Mouse (Mus musculus): ENCODE measurements around the gene Pls1. TPM values are rescaled to one million over a fixed set of nuclear protein-coding genes. Genes with fewer than 3 reads are reported as not detected.

Pls1 gene
- polyA plus RNA-seq, 1 experiment from 2014 or later, result 20.6 TPM

DNA sequence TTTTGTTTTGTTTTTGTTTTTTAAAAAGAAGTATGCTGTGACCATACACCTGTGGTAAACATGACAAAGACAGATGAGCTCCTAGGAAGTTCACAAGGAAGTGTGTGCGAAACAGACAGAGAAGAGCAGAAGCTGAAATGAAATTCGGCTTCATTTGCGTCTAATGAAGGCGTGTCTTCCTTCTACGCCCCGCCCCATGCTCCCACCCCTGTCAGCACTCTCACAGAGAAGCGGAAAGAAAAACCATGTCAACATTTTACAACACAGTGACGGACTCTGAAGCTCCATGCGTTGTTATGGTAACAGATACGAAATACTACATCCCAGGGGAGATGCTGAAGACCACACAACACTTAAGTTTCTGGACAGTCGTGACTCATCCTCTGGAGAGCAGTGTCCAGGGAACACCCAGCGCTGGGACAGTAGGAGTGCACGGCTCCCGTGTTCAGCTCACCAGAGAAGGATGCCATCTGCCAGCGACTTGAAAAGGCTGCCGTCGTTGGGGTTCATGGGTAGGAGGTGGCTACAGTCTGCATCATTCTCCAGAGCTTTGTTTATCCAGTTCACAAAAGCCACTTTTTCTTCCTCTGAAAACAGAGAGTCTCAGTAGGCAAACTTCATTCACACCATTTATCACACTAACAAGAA lies 61.3 kb downstream of the Pls1 start:
- TF ChIP-seq EP300 (IDR thresholded peaks at IDR 0.05; ENCODE audit: low read depth) (no peak), CTCF (IDR thresholded peaks at IDR 0.05; ENCODE audit: low read depth) (no peak)
- 69% methylated on average over 17 of the region's 17 CpGs for WGBS (ENCODE audit: insufficient replicate concordance)
- Histone ChIP-seq H3K27ac (ENCODE audit: low read depth) (no peak overlapping the region), H3K9me3 (ENCODE audit: low read length) (no peaks in the 10 kb centered on the region), H3K4me1 (ENCODE audit: insufficient read depth) (no peaks in the 10 kb centered on the region), H3K27me3 (ENCODE audit: insufficient read depth, low read length) (no peaks in the 10 kb centered on the region), H3K4me3 (ENCODE audit: low read depth, low read length) (no peak overlapping the region), H3K4me2 (ENCODE audit: low read depth, low read length) (no peak overlapping the region), H3K9ac (replicated peaks) (no peak overlapping the region), H3K36me3 (replicated peaks; ENCODE audit: insufficient read depth, low read length) (no peaks in the 10 kb centered on the region)
- DNase-seq, result no peak
- no peak for ATAC-seq

DNA sequence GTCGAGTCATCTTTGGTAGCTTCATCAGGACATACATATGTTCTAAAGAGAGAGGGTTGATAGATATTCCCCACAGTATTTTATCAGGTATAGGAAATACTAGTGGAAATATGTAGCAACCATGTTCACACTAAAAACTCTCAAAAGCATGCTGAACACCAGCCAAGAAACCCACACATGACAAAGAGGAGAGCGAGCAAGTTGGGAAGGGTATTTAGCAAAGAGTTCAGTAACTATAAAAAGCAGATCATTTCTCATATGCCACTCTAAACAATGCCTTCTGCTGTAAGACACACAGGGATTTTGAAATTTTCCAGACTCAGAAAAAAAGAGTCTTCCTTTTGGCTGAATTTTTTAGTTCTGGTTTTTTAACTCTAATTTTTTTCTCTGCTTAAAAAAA lies 73.4 kb downstream of the Pls1 start:
- H3K9me3 ChIP-seq (ENCODE audit: low read length), result no peaks in the 10 kb centered on the region
- no peak overlapping the region for H3K27ac ChIP-seq (ENCODE audit: low read depth)
- no peak overlapping the region for H3K4me3 ChIP-seq (ENCODE audit: low read depth, low read length)
- WGBS (ENCODE audit: insufficient replicate concordance), result 66% methylated on average over 2 of the region's 2 CpGs
- H3K4me2 ChIP-seq (ENCODE audit: low read depth, low read length), result no peak overlapping the region
- ATAC-seq (no peak), DNase-seq (no peak)
- H3K27me3 ChIP-seq (ENCODE audit: insufficient read depth, low read length), result no peaks in the 10 kb centered on the region
- H3K4me1 ChIP-seq (ENCODE audit: insufficient read depth), result no peaks in the 10 kb centered on the region
- no peak overlapping the region for H3K9ac ChIP-seq (replicated peaks)
- TF ChIP-seq EP300 (IDR thresholded peaks at IDR 0.05; ENCODE audit: low read depth) (no peak), CTCF (IDR thresholded peaks at IDR 0.05; ENCODE audit: low read depth) (no peak)
- H3K36me3 ChIP-seq (replicated peaks; ENCODE audit: insufficient read depth, low read length), result peaks cover 2% of the 10 kb centered on the region; the same call in 1 of the 2 replicates

DNA sequence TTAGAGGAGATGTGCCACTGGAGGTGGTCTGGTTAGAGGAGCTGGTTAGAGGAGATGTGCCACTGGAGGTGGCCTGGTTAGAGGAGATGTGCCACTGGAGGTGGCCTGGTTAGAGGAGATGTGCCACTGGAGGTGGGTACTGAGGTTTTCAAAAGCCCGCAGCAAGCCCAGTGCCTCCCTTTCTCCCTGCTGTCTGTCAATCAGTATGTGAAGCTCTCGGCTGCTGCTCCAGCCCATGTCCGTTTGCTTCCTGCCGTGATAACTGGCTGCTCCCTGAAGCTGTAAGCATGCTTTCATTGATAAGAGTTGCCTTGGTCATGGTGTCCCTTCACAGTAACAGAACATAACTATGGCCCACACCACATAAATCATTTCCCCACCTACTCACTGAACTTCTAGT lies 81.9 kb downstream of the Pls1 start:
- no peak for ATAC-seq
- no peaks in the 10 kb centered on the region; the same call in 1 of the 2 replicates for H3K36me3 ChIP-seq (replicated peaks; ENCODE audit: insufficient read depth, low read length)
- H3K9ac ChIP-seq (replicated peaks), result no peak overlapping the region
- no peak overlapping the region for H3K4me2 ChIP-seq (ENCODE audit: low read depth, low read length)
- WGBS (ENCODE audit: insufficient replicate concordance), result 39% methylated on average over 4 of the region's 4 CpGs
- no peaks in the 10 kb centered on the region for H3K9me3 ChIP-seq (ENCODE audit: low read length)
- TF ChIP-seq EP300 (IDR thresholded peaks at IDR 0.05; ENCODE audit: low read depth), result no peak
- no peak for TF ChIP-seq CTCF (IDR thresholded peaks at IDR 0.05; ENCODE audit: low read depth)
- no peaks in the 10 kb centered on the region for H3K27me3 ChIP-seq (ENCODE audit: insufficient read depth, low read length)
- H3K27ac ChIP-seq (ENCODE audit: low read depth), result no peak overlapping the region
- H3K4me3 ChIP-seq (ENCODE audit: low read depth, low read length), result no peak overlapping the region
- no peak for DNase-seq
- no peaks in the 10 kb centered on the region for H3K4me1 ChIP-seq (ENCODE audit: insufficient read depth)

DNA sequence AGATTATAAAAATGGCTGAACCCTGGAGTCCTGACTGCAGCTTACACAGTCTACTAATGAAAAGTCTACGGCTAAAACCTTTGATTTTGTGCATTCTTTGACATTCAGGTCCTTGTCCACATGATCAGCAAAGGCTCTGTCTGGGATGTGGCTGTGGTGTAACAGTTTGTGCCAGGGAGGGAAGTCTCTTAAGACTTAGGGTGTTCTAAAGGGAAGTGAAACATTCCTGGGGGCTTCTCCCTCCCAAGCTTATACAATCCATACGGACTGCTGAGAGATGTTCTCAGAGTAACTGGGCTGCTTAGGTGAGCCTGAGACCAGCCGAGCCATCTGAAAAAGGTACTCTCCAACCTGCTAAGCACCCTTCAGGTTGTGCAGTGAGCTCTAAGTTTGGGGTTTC lies 82.9 kb downstream of the Pls1 start:
- H3K4me3 ChIP-seq (ENCODE audit: low read depth, low read length), result no peak overlapping the region
- no peak overlapping the region for H3K27ac ChIP-seq (ENCODE audit: low read depth)
- WGBS (ENCODE audit: insufficient replicate concordance), result 75% methylated on average over 3 of the region's 3 CpGs
- H3K4me2 ChIP-seq (ENCODE audit: low read depth, low read length), result no peak overlapping the region
- H3K27me3 ChIP-seq (ENCODE audit: insufficient read depth, low read length), result no peaks in the 10 kb centered on the region
- H3K9me3 ChIP-seq (ENCODE audit: low read length), result no peaks in the 10 kb centered on the region
- ATAC-seq (no peak), DNase-seq (no peak)
- no peaks in the 10 kb centered on the region for H3K4me1 ChIP-seq (ENCODE audit: insufficient read depth)
- no peaks in the 10 kb centered on the region; the same call in 1 of the 2 replicates for H3K36me3 ChIP-seq (replicated peaks; ENCODE audit: insufficient read depth, low read length)
- TF ChIP-seq EP300 (IDR thresholded peaks at IDR 0.05; ENCODE audit: low read depth) (no peak), CTCF (IDR thresholded peaks at IDR 0.05; ENCODE audit: low read depth) (no peak)
- no peak overlapping the region for H3K9ac ChIP-seq (replicated peaks)

DNA sequence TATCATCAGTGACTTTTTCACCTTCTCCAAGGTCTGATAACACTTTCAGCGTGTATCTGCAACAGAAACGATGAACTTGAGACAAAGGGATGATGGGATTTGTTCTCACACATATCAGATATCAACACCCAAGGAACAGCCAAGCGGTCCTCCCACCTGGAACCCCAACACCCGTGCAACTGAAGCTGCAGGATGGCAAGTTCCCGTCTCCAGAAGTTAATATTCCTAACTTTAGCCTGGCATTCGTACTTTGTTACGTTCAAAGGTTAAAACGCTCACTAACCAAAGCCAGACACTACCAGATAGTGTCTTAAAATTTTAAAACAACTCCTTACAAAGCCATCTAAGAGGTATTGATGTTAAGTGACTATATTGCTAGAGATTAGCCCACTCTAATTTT lies 83.7 kb downstream of the Pls1 start:
- no peak overlapping the region for H3K27ac ChIP-seq (ENCODE audit: low read depth)
- ATAC-seq (no peak), DNase-seq (no peak)
- no peak overlapping the region for H3K9ac ChIP-seq (replicated peaks)
- no peaks in the 10 kb centered on the region for H3K27me3 ChIP-seq (ENCODE audit: insufficient read depth, low read length)
- H3K4me3 ChIP-seq (ENCODE audit: low read depth, low read length), result no peak overlapping the region
- H3K4me2 ChIP-seq (ENCODE audit: low read depth, low read length), result no peak overlapping the region
- H3K4me1 ChIP-seq (ENCODE audit: insufficient read depth), result no peaks in the 10 kb centered on the region
- TF ChIP-seq EP300 (IDR thresholded peaks at IDR 0.05; ENCODE audit: low read depth), result no peak
- TF ChIP-seq CTCF (IDR thresholded peaks at IDR 0.05; ENCODE audit: low read depth), result no peak
- no peaks in the 10 kb centered on the region for H3K9me3 ChIP-seq (ENCODE audit: low read length)
- no peaks in the 10 kb centered on the region; the same call in none of the 2 replicates for H3K36me3 ChIP-seq (replicated peaks; ENCODE audit: insufficient read depth, low read length)
- 77% methylated on average over 8 of the region's 8 CpGs for WGBS (ENCODE audit: insufficient replicate concordance)

DNA sequence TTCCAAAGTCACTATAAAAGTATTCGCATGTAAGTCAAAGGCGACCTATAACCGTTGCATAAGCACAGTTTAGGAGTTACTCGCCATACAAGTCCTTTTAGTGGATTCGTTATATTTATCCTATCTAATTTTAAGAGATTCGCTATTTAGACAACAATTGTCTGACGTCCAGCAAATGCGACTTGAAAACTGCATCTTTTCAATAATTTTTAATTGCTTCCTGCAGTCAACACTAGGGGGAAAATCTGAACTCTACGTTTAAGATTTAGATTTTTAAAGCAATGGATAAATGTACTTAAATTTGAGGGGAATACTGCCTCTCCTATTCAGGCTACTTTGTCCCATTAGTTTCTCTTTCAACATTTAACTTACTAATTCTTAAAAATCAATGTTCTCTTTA lies 94.4 kb downstream of the Pls1 start:
- no peak overlapping the region for H3K4me2 ChIP-seq (ENCODE audit: low read depth, low read length)
- TF ChIP-seq EP300 (IDR thresholded peaks at IDR 0.05; ENCODE audit: low read depth) (no peak), CTCF (IDR thresholded peaks at IDR 0.05; ENCODE audit: low read depth) (0 out of 2 replicates have a peak, but pooled peaks have one; percentile 3)
- ATAC-seq (no peak), DNase-seq (no peak)
- H3K9ac ChIP-seq (replicated peaks), result no peak overlapping the region
- no peaks in the 10 kb centered on the region for H3K9me3 ChIP-seq (ENCODE audit: low read length)
- H3K4me1 ChIP-seq (ENCODE audit: insufficient read depth), result no peaks in the 10 kb centered on the region
- no peak overlapping the region for H3K4me3 ChIP-seq (ENCODE audit: low read depth, low read length)
- H3K36me3 ChIP-seq (replicated peaks; ENCODE audit: insufficient read depth, low read length), result no peaks in the 10 kb centered on the region
- peaks cover 9% of the 10 kb centered on the region for H3K27me3 ChIP-seq (ENCODE audit: insufficient read depth, low read length)
- H3K27ac ChIP-seq (ENCODE audit: low read depth), result no peak overlapping the region
- 41% methylated on average over 9 of the region's 9 CpGs for WGBS (ENCODE audit: insufficient replicate concordance)

Data from liver, postnatal 0 days (tissue).